In the genomic region with DNA sequence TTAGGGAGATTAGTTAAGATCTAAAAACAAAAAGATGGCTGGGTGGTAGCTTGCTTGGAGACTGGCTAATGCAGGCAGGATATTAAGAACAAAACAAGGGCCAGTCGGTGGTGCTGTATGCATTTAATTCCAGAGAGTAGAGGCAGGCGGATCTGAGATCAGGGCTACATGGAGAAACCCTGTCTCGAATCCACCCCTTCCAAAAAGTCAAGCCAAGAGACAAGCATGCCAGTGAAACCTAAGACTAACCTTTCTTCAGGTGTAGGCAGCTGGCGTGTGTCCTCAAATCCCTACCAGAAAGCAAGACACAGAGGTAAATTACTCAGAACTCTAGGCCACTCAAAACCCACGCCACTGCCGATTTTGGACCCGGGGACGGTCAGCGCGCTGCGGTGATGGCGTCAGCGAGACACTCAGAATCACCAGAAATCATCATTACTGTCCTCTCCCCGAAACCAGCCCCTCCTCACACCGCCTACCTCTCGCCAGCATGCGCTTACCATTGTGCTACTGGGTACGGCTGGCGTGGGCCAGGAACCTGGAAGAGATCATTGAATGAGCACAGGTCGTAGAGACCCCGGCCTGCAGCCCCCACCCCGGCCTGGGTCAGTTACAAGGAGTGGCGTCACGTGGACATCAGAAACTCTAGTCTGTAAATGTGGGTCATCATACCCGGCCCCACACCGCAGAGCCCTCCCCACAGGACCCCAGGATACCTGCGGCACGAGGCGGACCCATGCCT, we compare ENCODE assay signal across 8 mouse cellular contexts. TPM values are rescaled to one million over a fixed set of nuclear protein-coding genes. Genes with fewer than 3 reads are reported as not detected.
A peak's percentile ranks its signal among the peaks of the same experiment; 100 is the strongest.
DNase-seq lines count a peak whose midpoint lies in the region; ATAC-seq and TF ChIP-seq lines count a peak whose summit lies in the region.

No protein-coding gene starts in this region.

- TF ChIP-seq POLR2A in bone marrow, adult 2 months (IDR thresholded peaks at IDR 0.05; ENCODE audit: borderline replicate concordance, control insufficient read depth, low read depth, low read length): no peak

- ATAC-seq in kidney, postnatal 0 days (replicated peaks; ENCODE audit: low FRiP score, low read depth): no peak
- ATAC-seq in limb, embryonic 11.5 days (ENCODE audit: insufficient number of reproducible peaks, low FRiP score, low TSS enrichment, low read depth): no peak; the same call in 1 of the 2 replicates
- ATAC-seq in neural tube, embryonic 15.5 days (ENCODE audit: low FRiP score): peak; percentile 54

- no peak for DNase-seq in kidney, postnatal 0 days (ENCODE audit: low spot score)
- DNase-seq in kidney, adult 11 months: no peak
- peak; percentile 23 for DNase-seq in forebrain, embryonic 10.5 days (ENCODE audit: extremely low spot score, low spot score)
- no peak for DNase-seq in limb, embryonic 11.5 days (ENCODE audit: low spot score)
- DNase-seq in ovary, postnatal 36 days (ENCODE audit: low spot score): no peak
- DNase-seq in thymus, postnatal 4 days: no peak

- no peaks in the 10 kb centered on the region for H3K9me3 ChIP-seq in kidney, postnatal 0 days (replicated peaks; ENCODE audit: low read length)
- no peaks in the 10 kb centered on the region for H3K9me3 ChIP-seq in forebrain, embryonic 10.5 days
- no peaks in the 10 kb centered on the region for H3K9me3 ChIP-seq in limb, embryonic 11.5 days (ENCODE audit: control insufficient read depth, low read length)
- no peaks in the 10 kb centered on the region for H3K9me3 ChIP-seq in neural tube, embryonic 15.5 days (replicated peaks)

- TF ChIP-seq CTCF in kidney, postnatal 0 days (IDR thresholded peaks at IDR 0.05; ENCODE audit: low read depth): no peak
- no peak for TF ChIP-seq CTCF in bone marrow, adult 2 months (IDR thresholded peaks at IDR 0.05; ENCODE audit: control insufficient read depth, insufficient read depth, low read length)

- WGBS in kidney, postnatal 0 days: under 1% methylated on average over 29 of the region's 29 CpGs
- WGBS in bone marrow, adult 2 months: under 1% methylated on average over 29 of the region's 29 CpGs
- under 1% methylated on average over 29 of the region's 29 CpGs for WGBS in forebrain, embryonic 10.5 days
- 0% methylated on average over 29 of the region's 29 CpGs for WGBS in limb, embryonic 11.5 days
- WGBS in neural tube, embryonic 15.5 days: under 1% methylated on average over 29 of the region's 29 CpGs

- 0 out of 2 replicates have a peak, but pooled peaks cover 4% of the 10 kb centered on the region for H3K4me1 ChIP-seq in kidney, postnatal 0 days (replicated peaks; ENCODE audit: insufficient read depth, low read length)
- H3K4me1 ChIP-seq in bone marrow, adult 2 months (ENCODE audit: control insufficient read depth, insufficient read depth, low read length): no peaks in the 10 kb centered on the region; the same call in 1 of the 2 replicates
- H3K4me1 ChIP-seq in forebrain, embryonic 10.5 days: peaks cover 11% of the 10 kb centered on the region
- no peaks in the 10 kb centered on the region for H3K4me1 ChIP-seq in limb, embryonic 11.5 days (ENCODE audit: control insufficient read depth, insufficient read depth, low read length)
- peaks cover 19% of the 10 kb centered on the region for H3K4me1 ChIP-seq in neural tube, embryonic 15.5 days

- no peaks in the 10 kb centered on the region for H3K27me3 ChIP-seq in kidney, postnatal 0 days (ENCODE audit: insufficient read depth, low read length)
- H3K27me3 ChIP-seq in forebrain, embryonic 10.5 days (ENCODE audit: poor library complexity, severe bottlenecking): peaks cover 23% of the 10 kb centered on the region
- H3K27me3 ChIP-seq in limb, embryonic 11.5 days (ENCODE audit: control insufficient read depth, insufficient read depth, low read length): peaks cover 3% of the 10 kb centered on the region; the same call in 1 of the 2 replicates
- H3K27me3 ChIP-seq in neural tube, embryonic 15.5 days (replicated peaks): peaks cover 16% of the 10 kb centered on the region

- peak overlapping the region; percentile 87 for H3K27ac ChIP-seq in kidney, postnatal 0 days
- H3K27ac ChIP-seq in bone marrow, adult 2 months (ENCODE audit: control insufficient read depth, insufficient read depth, low read depth, low read length, poor library complexity): peak overlapping the region; percentile 38
- H3K27ac ChIP-seq in forebrain, embryonic 10.5 days: peak overlapping the region; percentile 97
- peak overlapping the region; percentile 87 for H3K27ac ChIP-seq in limb, embryonic 11.5 days (replicated peaks; ENCODE audit: low read depth, low read length)
- peak overlapping the region; percentile 89 for H3K27ac ChIP-seq in neural tube, embryonic 15.5 days (replicated peaks)

- H3K4me3 ChIP-seq in kidney, postnatal 0 days (replicated peaks; ENCODE audit: low read depth, low read length): peak overlapping the region; percentile 91
- peak overlapping the region; percentile 87 for H3K4me3 ChIP-seq in bone marrow, adult 2 months (replicated peaks; ENCODE audit: control insufficient read depth, low read depth, low read length)
- peak overlapping the region; percentile 98 for H3K4me3 ChIP-seq in forebrain, embryonic 10.5 days
- peak overlapping the region; percentile 88 for H3K4me3 ChIP-seq in limb, embryonic 11.5 days (ENCODE audit: low read depth, low read length)
- peak overlapping the region; percentile 73 for H3K4me3 ChIP-seq in neural tube, embryonic 15.5 days (replicated peaks)

- H3K4me2 ChIP-seq in kidney, postnatal 0 days (ENCODE audit: low read length): peak overlapping the region; percentile 62
- peak overlapping the region; percentile 87 for H3K4me2 ChIP-seq in limb, embryonic 11.5 days (ENCODE audit: low read depth, severe bottlenecking)
- peak overlapping the region; percentile 84 for H3K4me2 ChIP-seq in neural tube, embryonic 15.5 days

- H3K9ac ChIP-seq in kidney, postnatal 0 days (ENCODE audit: low read depth, low read length): peak overlapping the region; percentile 84
- peak overlapping the region; percentile 98 for H3K9ac ChIP-seq in limb, embryonic 11.5 days (ENCODE audit: low read length)
- H3K9ac ChIP-seq in neural tube, embryonic 15.5 days (replicated peaks): peak overlapping the region; percentile 98

- peaks cover 14% of the 10 kb centered on the region for H3K36me3 ChIP-seq in kidney, postnatal 0 days (ENCODE audit: insufficient read depth, low read length)
- peaks cover 27% of the 10 kb centered on the region for H3K36me3 ChIP-seq in forebrain, embryonic 10.5 days (replicated peaks)
- H3K36me3 ChIP-seq in limb, embryonic 11.5 days (ENCODE audit: control insufficient read depth, insufficient read depth, low read length): peaks cover 14% of the 10 kb centered on the region; the same call in 1 of the 2 replicates
- H3K36me3 ChIP-seq in neural tube, embryonic 15.5 days: peaks cover 15% of the 10 kb centered on the region

RNA-seq across cellular contexts. Expression of gene Hspa1b, which starts 7.2 kb away (rescaled TPM):
- polyA plus RNA-seq in kidney, postnatal 0 days (2015; fragmentation: Nextera tagmentation; extraction: Ambion mirVana): 2.2 and 2.6 TPM in 2 replicates
- 1.3 and 5.5 TPM in 2 replicates for polyA plus RNA-seq in bone marrow, adult 2 months (2011; ENCODE audit: insufficient read depth, insufficient read length, low replicate concordance, missing spikeins)
- polyA plus RNA-seq in forebrain, embryonic 10.5 days (2016; fragmentation: Nextera tagmentation; extraction: Ambion mirVana): 0.07 TPM in 1 of 2 replicates, not detected in the other
- polyA plus RNA-seq in limb, embryonic 11.5 days (2014; fragmentation: Nextera tagmentation; extraction: Ambion mirVana): 0.43 and 0.44 TPM in 2 replicates
- polyA plus RNA-seq in neural tube, embryonic 15.5 days (2015; fragmentation: Nextera tagmentation; extraction: Ambion mirVana): 0.54 and 0.84 TPM in 2 replicates

RNA-seq across cellular contexts. Expression of gene Gm20481, which starts 17.9 kb away (rescaled TPM):
- polyA plus RNA-seq in kidney, postnatal 0 days (2015; fragmentation: Nextera tagmentation; extraction: Ambion mirVana): not detected in 2 replicates
- not detected in 2 replicates for polyA plus RNA-seq in bone marrow, adult 2 months (2011; ENCODE audit: insufficient read depth, insufficient read length, low replicate concordance, missing spikeins)
- not detected in 2 replicates for polyA plus RNA-seq in forebrain, embryonic 10.5 days (2016; fragmentation: Nextera tagmentation; extraction: Ambion mirVana)
- polyA plus RNA-seq in limb, embryonic 11.5 days (2014; fragmentation: Nextera tagmentation; extraction: Ambion mirVana): 0.36 and 0.43 TPM in 2 replicates
- not detected in 2 replicates for polyA plus RNA-seq in neural tube, embryonic 15.5 days (2015; fragmentation: Nextera tagmentation; extraction: Ambion mirVana)

RNA-seq across cellular contexts. Expression of gene Hspa1a, which starts 20.1 kb away (rescaled TPM):
- 22.4 and 23.5 TPM in 2 replicates for polyA plus RNA-seq in kidney, postnatal 0 days (2015; fragmentation: Nextera tagmentation; extraction: Ambion mirVana)
- 1.9 TPM in 1 of 2 replicates, not detected in the other for polyA plus RNA-seq in bone marrow, adult 2 months (2011; ENCODE audit: insufficient read depth, insufficient read length, low replicate concordance, missing spikeins)
- 0.94 and 2.1 TPM in 2 replicates for polyA plus RNA-seq in forebrain, embryonic 10.5 days (2016; fragmentation: Nextera tagmentation; extraction: Ambion mirVana)
- polyA plus RNA-seq in limb, embryonic 11.5 days (2014; fragmentation: Nextera tagmentation; extraction: Ambion mirVana): 0.75 and 4.0 TPM in 2 replicates
- polyA plus RNA-seq in neural tube, embryonic 15.5 days (2015; fragmentation: Nextera tagmentation; extraction: Ambion mirVana): 12.8 and 13.2 TPM in 2 replicates

RNA-seq across cellular contexts. Expression of gene Hspa1l, which starts 20.7 kb away (rescaled TPM):
- polyA plus RNA-seq in kidney, postnatal 0 days (2015; fragmentation: Nextera tagmentation; extraction: Ambion mirVana): 0.54 and 0.72 TPM in 2 replicates
- not detected in 2 replicates for polyA plus RNA-seq in bone marrow, adult 2 months (2011; ENCODE audit: insufficient read depth, insufficient read length, low replicate concordance, missing spikeins)
- polyA plus RNA-seq in forebrain, embryonic 10.5 days (2016; fragmentation: Nextera tagmentation; extraction: Ambion mirVana): 1.1 TPM in 2 replicates
- polyA plus RNA-seq in limb, embryonic 11.5 days (2014; fragmentation: Nextera tagmentation; extraction: Ambion mirVana): 1.5 and 1.6 TPM in 2 replicates
- 1.4 and 1.5 TPM in 2 replicates for polyA plus RNA-seq in neural tube, embryonic 15.5 days (2015; fragmentation: Nextera tagmentation; extraction: Ambion mirVana)

RNA-seq across cellular contexts. Expression of gene Neu1, which starts 20.8 kb away (rescaled TPM):
- 92.0 and 101 TPM in 2 replicates for polyA plus RNA-seq in kidney, postnatal 0 days (2015; fragmentation: Nextera tagmentation; extraction: Ambion mirVana)
- polyA plus RNA-seq in bone marrow, adult 2 months (2011; ENCODE audit: insufficient read depth, insufficient read length, low replicate concordance, missing spikeins): 18.1 and 33.6 TPM in 2 replicates
- polyA plus RNA-seq in forebrain, embryonic 10.5 days (2016; fragmentation: Nextera tagmentation; extraction: Ambion mirVana): 18.2 and 18.8 TPM in 2 replicates
- polyA plus RNA-seq in limb, embryonic 11.5 days (2014; fragmentation: Nextera tagmentation; extraction: Ambion mirVana): 10.3 and 12.8 TPM in 2 replicates
- polyA plus RNA-seq in neural tube, embryonic 15.5 days (2015; fragmentation: Nextera tagmentation; extraction: Ambion mirVana): 39.1 and 43.5 TPM in 2 replicates

Comparison
In these comparisons a context has a peak if more than half of its experiments do, and no peak if none do; other contexts are left out.
1. H3K27ac ChIP-seq: peak in every context shown above with its lines; median percentile 97 in forebrain, embryonic 10.5 days; 89 in neural tube, embryonic 15.5 days; 87 in kidney, postnatal 0 days; 87 in limb, embryonic 11.5 days; 38 in bone marrow, adult 2 months.